Comparison of ENCODE assay signal across 12 mouse cellular contexts in the genomic region with DNA sequence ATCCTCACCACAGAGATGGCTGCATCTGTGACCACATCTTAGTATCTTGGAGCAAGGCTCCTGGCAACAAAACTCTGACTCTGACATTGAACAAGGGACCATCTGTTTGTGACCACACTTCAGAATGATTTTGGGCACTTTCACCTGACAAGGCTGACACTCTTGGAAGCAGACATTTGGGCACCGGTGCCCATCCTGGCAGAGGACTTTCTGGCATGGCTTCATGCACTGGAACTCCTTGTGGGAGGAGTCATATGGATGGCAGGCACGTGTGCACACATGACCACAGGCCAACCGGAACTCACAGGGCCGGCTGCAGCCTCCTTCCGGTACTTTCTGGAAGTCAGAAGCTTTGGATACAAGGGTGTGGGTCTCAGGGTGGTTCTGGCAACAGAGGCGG.
"Had no signal": no experiment of that assay in that cellular context is flagged by ENCODE, and none has a peak within 500 bp of the region (broad histone marks: within the 10 kb centered on the region; RNA-seq: fewer than 3 reads in every experiment).

No protein-coding gene starts in this region.

- H3K9ac ChIP-seq: limb, embryonic 12.5 days; lung, embryonic 14.5 days; neural tube, embryonic 12.5 days had no signal

- H3K4me3 ChIP-seq: left cerebral cortex, adult 2 months; limb, embryonic 12.5 days; midbrain, embryonic 10.5 days; myocyte; neural tube, embryonic 12.5 days had no signal

- H3K27ac ChIP-seq: left cerebral cortex, adult 2 months; limb, embryonic 12.5 days; midbrain, embryonic 10.5 days; neural tube, embryonic 12.5 days; stomach, postnatal 0 days had no signal

- H3K4me2 ChIP-seq: limb, embryonic 12.5 days; lung, embryonic 14.5 days; neural tube, embryonic 12.5 days had no signal

- H3K9me3 ChIP-seq: limb, embryonic 12.5 days; midbrain, embryonic 10.5 days; neural tube, embryonic 12.5 days had no signal

- H3K27me3 ChIP-seq: limb, embryonic 12.5 days; neural tube, embryonic 12.5 days had no signal

- H3K4me1 ChIP-seq: limb, embryonic 12.5 days; midbrain, embryonic 10.5 days; neural tube, embryonic 12.5 days had no signal

- DNase-seq: kidney, postnatal 14 days; lung, embryonic 14.5 days; lung, postnatal 10 days; lung, postnatal 4 days; midbrain, embryonic 14.5 days; thymus, postnatal 4 days had no signal
